Mouse (Mus musculus): ENCODE data around the gene Fbxl13. TPM values are rescaled to one million over a fixed set of nuclear protein-coding genes. Genes with fewer than 3 reads are reported as not detected.

The Fbxl13 gene
- polyA plus RNA-seq, 1 experiment: 0.59 TPM

DNA sequence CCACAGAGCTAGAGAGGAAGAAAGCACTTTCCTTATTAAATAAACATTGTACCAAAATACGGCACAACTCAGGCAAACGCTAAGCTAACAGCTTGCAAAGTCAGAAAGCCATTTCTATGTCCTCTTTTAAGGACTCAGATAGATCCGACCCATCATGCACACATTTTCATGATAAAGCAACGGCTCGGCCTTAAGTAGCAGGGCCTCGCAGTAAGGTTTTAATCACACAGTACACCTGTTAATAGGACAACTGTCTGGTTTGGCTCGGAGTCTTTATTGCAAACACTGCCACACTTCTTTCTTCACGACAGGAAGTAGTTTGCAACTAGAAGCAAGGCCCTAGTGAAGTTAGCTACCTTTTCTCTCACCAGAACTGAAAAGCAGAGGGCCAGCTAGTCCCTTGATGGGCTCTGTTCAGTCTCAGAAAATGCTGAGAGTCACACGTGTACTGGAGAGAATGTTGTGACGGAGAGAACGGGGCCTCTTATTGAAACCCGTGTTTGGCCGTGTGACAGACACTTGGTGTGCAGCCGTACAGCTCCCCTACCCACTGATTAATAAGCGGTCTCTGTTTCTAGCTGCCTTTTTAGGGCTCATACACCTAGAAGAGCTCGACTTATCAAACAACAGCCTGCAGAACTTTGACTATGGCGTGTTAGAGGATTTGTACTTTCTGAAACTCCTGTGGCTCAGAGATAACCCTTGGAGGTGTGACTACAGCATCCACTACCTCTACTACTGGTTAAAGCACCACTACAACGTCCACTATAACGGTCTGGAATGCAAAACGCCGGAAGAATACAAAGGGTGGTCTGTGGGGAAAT lies 70.8 kb downstream of the Fbxl13 start:
- DNase-seq (ENCODE audit: low read depth): no peak

- DNase-seq (ENCODE audit: low read depth): no peak
These were observed 72.5 kb downstream of the Fbxl13 start for GRCm38 (mm10) chr5:21572764-21573416.

- no peak for DNase-seq (ENCODE audit: low read depth)
These were observed 77.7 kb downstream of the Fbxl13 start for GRCm38 (mm10) chr5:21567784-21568183.

- DNase-seq (ENCODE audit: low read depth): no peak
These were observed 79.9 kb downstream of the Fbxl13 start for GRCm38 (mm10) chr5:21565392-21566065.

GRCm38 (mm10) chr5:21563936-21564335 lies 81.5 kb downstream of the Fbxl13 start:
- DNase-seq (ENCODE audit: low read depth): no peak

DNA sequence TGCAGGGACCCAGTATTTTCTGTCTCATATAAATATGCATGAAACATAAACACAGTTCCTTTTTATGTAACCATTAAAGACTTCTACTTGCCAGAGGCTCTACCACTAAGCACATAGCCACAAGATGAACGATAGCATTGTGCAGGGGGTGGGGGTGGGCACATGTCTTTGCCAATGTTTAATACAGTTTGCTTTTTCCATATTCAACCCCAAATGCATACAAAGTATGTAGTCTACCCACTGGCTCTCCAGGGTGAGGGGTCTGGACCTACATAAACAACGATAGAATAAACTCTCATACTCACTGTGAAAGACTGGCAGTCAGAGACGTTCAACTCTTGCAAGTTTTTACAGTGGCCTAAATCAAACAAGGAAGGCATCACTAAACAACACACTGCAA lies 88.9 kb downstream of the Fbxl13 start:
- DNase-seq (ENCODE audit: low read depth): no peak

GRCm38 (mm10) chr5:21554732-21555131 lies 90.7 kb downstream of the Fbxl13 start:
- DNase-seq (ENCODE audit: low read depth): no peak

DNA sequence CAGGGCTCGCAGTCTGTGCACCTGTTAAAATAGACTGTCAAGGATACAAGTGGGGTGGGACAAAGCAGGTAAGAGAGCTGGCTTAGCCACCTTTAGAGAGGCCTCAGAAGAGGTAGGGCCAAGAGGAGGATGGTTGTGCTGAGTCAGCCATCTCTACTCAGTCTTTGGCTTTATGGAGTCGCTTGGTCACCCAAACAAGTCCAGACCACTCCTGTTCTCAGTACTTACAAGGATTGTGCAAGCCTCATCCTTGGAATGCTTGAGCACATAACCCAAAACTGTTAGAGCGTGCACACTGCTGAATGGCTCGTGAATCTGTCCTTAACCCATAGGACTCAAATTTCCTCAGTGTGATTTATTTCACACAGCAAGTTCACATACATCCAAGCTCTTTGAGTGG lies 91.7 kb downstream of the Fbxl13 start:
- no peak for DNase-seq (ENCODE audit: low read depth)

- DNase-seq (ENCODE audit: low read depth): no peak
These were observed 98.4 kb downstream of the Fbxl13 start for GRCm38 (mm10) chr5:21547005-21547404.

DNA sequence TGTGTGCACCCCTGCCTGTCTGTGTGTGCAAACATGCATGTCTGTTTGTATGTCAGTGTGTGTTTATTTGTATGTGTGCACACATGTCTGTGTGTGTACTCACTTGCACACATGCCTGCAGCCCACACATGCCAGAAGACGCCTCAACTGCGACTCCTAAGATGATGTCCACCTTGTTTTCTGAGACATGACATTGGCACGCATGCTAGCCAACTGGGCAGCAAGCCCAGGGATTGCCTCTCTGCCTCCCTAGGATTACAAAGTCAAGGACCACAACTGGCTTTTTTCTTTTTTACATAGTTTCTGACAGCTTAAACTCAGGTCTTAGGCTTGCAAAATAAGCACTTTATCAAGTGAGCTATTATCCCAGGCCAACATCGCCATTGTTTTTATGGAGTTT lies 99.6 kb downstream of the Fbxl13 start:
- DNase-seq (ENCODE audit: low read depth): no peak

GRCm38 (mm10) chr5:21545227-21545626 lies 100.2 kb downstream of the Fbxl13 start:
- no peak for DNase-seq (ENCODE audit: low read depth)

DNA sequence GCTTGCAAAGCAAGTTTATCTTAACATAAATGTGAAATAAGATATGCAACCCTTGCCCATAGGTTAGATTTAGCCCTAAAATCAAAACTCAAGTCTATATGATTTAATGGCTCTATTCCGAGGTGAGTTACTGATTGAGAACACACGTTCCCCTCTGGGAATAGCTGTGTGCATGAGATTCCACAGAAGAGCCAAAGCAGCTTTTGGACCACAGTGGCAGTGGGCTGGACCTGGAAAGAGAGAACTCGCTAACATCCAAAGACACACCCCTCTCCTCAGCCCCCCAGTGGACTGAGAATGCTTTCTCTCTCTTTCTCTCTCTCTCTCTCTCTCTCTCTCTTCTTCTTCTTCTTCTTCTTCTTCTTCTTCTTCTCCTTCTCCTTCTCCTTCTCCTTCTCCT lies 100.6 kb downstream of the Fbxl13 start:
- DNase-seq (ENCODE audit: low read depth): no peak

GRCm38 (mm10) chr5:21543409-21544201 lies 101.8 kb downstream of the Fbxl13 start, which contains the start of gene Lrrc17:
TSS of gene Lrrc17 (plus strand) at chr5:21543559.
- DNase-seq (ENCODE audit: low read depth): no peak

GRCm38 (mm10) chr5:21542226-21542625 lies 103.2 kb downstream of the Fbxl13 start:
- DNase-seq (ENCODE audit: low read depth): no peak

GRCm38 (mm10) chr5:21532921-21533320 lies 112.5 kb downstream of the Fbxl13 start:
- DNase-seq (ENCODE audit: low read depth): no peak

DNA sequence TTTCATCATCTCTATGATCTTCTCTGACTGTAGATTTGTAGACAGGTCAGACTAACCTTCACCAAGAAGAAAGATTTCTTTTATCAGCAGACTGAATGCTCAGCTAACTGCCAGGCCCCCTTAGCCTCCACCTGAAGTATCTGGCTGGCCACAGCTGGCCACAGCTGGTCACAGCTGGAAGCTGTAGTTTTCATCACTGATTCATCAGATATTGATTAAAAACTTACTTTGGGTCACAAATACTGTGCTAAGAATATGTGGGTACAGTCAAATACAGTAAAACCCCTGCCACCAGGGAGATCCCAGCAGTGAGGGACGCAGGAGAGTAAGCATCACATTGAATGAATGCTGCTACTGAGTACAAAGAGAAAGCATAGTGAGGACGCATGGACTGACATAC lies 113.3 kb downstream of the Fbxl13 start:
- DNase-seq (ENCODE audit: low read depth): no peak

DNA sequence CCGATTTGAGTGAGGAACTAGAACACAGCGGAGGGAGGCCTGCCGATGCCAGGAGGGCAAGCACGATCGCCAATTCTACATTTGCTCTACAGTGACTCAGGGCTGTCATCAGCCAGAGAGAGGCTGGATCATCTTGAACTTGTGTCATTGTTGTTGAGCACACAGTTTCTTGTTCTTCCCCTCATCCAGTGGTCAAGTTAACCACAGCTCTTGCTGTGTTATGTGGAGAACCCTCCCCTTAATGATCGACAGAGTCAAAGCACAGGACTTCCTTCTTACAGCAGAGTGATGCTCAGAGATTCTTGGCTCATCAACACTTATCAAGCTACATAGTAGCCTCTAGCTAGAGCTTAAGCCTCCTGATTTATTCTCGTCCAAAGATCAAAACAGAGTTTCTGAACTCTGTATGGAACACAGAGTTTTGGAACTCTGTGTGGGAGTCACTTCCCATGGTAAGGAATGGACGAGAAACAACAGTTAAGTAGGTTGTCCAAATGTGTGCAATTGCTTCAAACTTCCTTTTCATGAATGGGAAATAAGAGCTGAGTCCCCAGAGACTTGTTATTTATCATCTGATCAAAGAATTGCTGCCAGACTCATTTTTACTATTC lies 116.2 kb downstream of the Fbxl13 start:
- DNase-seq (ENCODE audit: low read depth): no peak

- DNase-seq (ENCODE audit: low read depth): no peak
These were observed 117.2 kb downstream of the Fbxl13 start for GRCm38 (mm10) chr5:21528068-21528842.

GRCm38 (mm10) chr5:21527488-21527911 lies 117.9 kb downstream of the Fbxl13 start:
- DNase-seq (ENCODE audit: low read depth): no peak

- DNase-seq (ENCODE audit: low read depth): no peak
These were observed 118.5 kb downstream of the Fbxl13 start for GRCm38 (mm10) chr5:21526835-21527485.
